Comparison of ENCODE assay signal across 24 mouse cellular contexts in genomic region chr13:95584898-95585297, GRCm38 (mm10). TPM values are rescaled to one million over a fixed set of nuclear protein-coding genes. Genes with fewer than 3 reads are reported as not detected.
DNase-seq lines count a peak whose midpoint lies in the region; ATAC-seq and TF ChIP-seq lines count a peak whose summit lies in the region.
"Had no signal": no experiment of that assay in that cellular context is flagged by ENCODE, and none has a peak within 500 bp of the region (broad histone marks: within the 10 kb centered on the region; RNA-seq: fewer than 3 reads in every experiment).

No protein-coding gene starts in this region.

- no peak overlapping the region for H3ac ChIP-seq in myocyte (ENCODE audit: control insufficient read depth, insufficient read length)

- H3K4me3 ChIP-seq in midbrain, embryonic 11.5 days (ENCODE audit: low read depth, low read length): no peak overlapping the region
- no peak overlapping the region for H3K4me3 ChIP-seq in midbrain, embryonic 15.5 days
- no peak overlapping the region for H3K4me3 ChIP-seq in myocyte
- H3K4me3 ChIP-seq in heart, adult 2 months: no peak overlapping the region
- H3K4me3 ChIP-seq: embryonic facial prominence, embryonic 12.5 days; forebrain, embryonic 13.5 days; gastrocnemius, adult 2 months; heart, embryonic 10.5 days; kidney, embryonic 15.5 days had no signal

- no peak for TF ChIP-seq EP300 in heart, adult 2 months (IDR thresholded peaks at IDR 0.05; ENCODE audit: insufficient read depth, low read depth, low read length)

- intact Hi-C loops in heart, adult 2 months (cut with DNase I): no loop called here

- no peaks in the 10 kb centered on the region for H3K27me3 ChIP-seq in midbrain, embryonic 11.5 days (ENCODE audit: control insufficient read depth, insufficient read depth, low read length)
- H3K27me3 ChIP-seq in midbrain, embryonic 15.5 days (replicated peaks): no peaks in the 10 kb centered on the region
- no peaks in the 10 kb centered on the region for H3K27me3 ChIP-seq in myocyte (ENCODE audit: control insufficient read depth, insufficient read depth, insufficient read length)
- H3K27me3 ChIP-seq in heart, adult 2 months (ENCODE audit: control insufficient read depth, insufficient read depth, low read length): no peaks in the 10 kb centered on the region
- H3K27me3 ChIP-seq: embryonic facial prominence, embryonic 12.5 days; forebrain, embryonic 13.5 days; kidney, embryonic 15.5 days had no signal

- WGBS in midbrain, embryonic 11.5 days: 90% methylated on average over 5 of the region's 5 CpGs
- 90% methylated on average over 5 of the region's 5 CpGs for WGBS in midbrain, embryonic 15.5 days
- 79% methylated on average over 5 of the region's 5 CpGs for WGBS in heart, adult 2 months

- peak; percentile 17 to 25 for DNase-seq in adrenal gland, postnatal 36 days
- no peak for DNase-seq in adrenal gland, adult 8-10 months
- peak; percentile 28 for DNase-seq in midbrain, embryonic 11.5 days (ENCODE audit: low spot score, missing footprints)
- peak; percentile 39 for DNase-seq in NIH3T3 (ENCODE audit: low read depth)
- DNase-seq in urinary bladder, postnatal 10 days (ENCODE audit: low spot score): no peak
- DNase-seq in heart, adult 2 months: no peak
- DNase-seq: cerebellum, adult 18-20 months; cerebellum, adult 9-11 months; embryo, embryonic 11 days; gastrocnemius, adult 2 months; gastrocnemius, postnatal 25 days; heart, postnatal 14 days; kidney, adult 2 months had no signal

- no peak for TF ChIP-seq POLR2A in myocyte (IDR thresholded peaks at IDR 0.05; ENCODE audit: insufficient read length, low read depth)
- no peak for TF ChIP-seq POLR2A in heart, adult 2 months (IDR thresholded peaks at IDR 0.05; ENCODE audit: insufficient read depth, low read depth, low read length)

- H3K4me1 ChIP-seq in midbrain, embryonic 11.5 days (ENCODE audit: control insufficient read depth, insufficient read depth, low read length): no peaks in the 10 kb centered on the region
- peaks cover 11% of the 10 kb centered on the region for H3K4me1 ChIP-seq in midbrain, embryonic 15.5 days
- H3K4me1 ChIP-seq in heart, adult 2 months (ENCODE audit: control insufficient read depth, insufficient read depth, low read length): no peaks in the 10 kb centered on the region
- H3K4me1 ChIP-seq: kidney, embryonic 15.5 days had no signal

- no peak for TF ChIP-seq CTCF in heart, adult 2 months (IDR thresholded peaks at IDR 0.05)

- H3K9me3 ChIP-seq in midbrain, embryonic 11.5 days (ENCODE audit: control insufficient read depth, low read length): no peaks in the 10 kb centered on the region
- H3K9me3 ChIP-seq in midbrain, embryonic 15.5 days: no peaks in the 10 kb centered on the region
- H3K9me3 ChIP-seq: embryonic facial prominence, embryonic 12.5 days; forebrain, embryonic 13.5 days; heart, embryonic 10.5 days; kidney, embryonic 15.5 days had no signal

- H3K27ac ChIP-seq in midbrain, embryonic 11.5 days (ENCODE audit: low read depth, low read length): no peak overlapping the region
- no peak overlapping the region for H3K27ac ChIP-seq in midbrain, embryonic 15.5 days
- no peak overlapping the region for H3K27ac ChIP-seq in heart, adult 2 months
- H3K27ac ChIP-seq: embryonic facial prominence, embryonic 12.5 days; forebrain, embryonic 13.5 days; gastrocnemius, adult 2 months; heart, embryonic 10.5 days; hindbrain, embryonic 14.5 days; kidney, embryonic 15.5 days had no signal

- no peak for ATAC-seq in midbrain, embryonic 11.5 days (ENCODE audit: low FRiP score)
- no peak for ATAC-seq in midbrain, embryonic 15.5 days (replicated peaks)
- ATAC-seq: forebrain, embryonic 13.5 days; intestine, embryonic 16.5 days had no signal

- H3K9ac ChIP-seq in midbrain, embryonic 11.5 days (ENCODE audit: low read length): no peak overlapping the region
- H3K9ac ChIP-seq in midbrain, embryonic 15.5 days: no peak overlapping the region
- H3K9ac ChIP-seq in heart, adult 2 months (ENCODE audit: low read depth, low read length): no peak overlapping the region
- H3K9ac ChIP-seq: embryonic facial prominence, embryonic 12.5 days; forebrain, embryonic 13.5 days; hindbrain, embryonic 14.5 days; kidney, embryonic 15.5 days had no signal

- no peaks in the 10 kb centered on the region for H3K36me3 ChIP-seq in midbrain, embryonic 11.5 days (ENCODE audit: control insufficient read depth, insufficient read depth, low read length)
- H3K36me3 ChIP-seq in midbrain, embryonic 15.5 days (replicated peaks): no peaks in the 10 kb centered on the region
- no peaks in the 10 kb centered on the region for H3K36me3 ChIP-seq in myocyte (ENCODE audit: control insufficient read depth, insufficient read depth)
- no peaks in the 10 kb centered on the region for H3K36me3 ChIP-seq in heart, adult 2 months (ENCODE audit: control insufficient read depth, insufficient read depth, low read length)
- H3K36me3 ChIP-seq: embryonic facial prominence, embryonic 12.5 days; heart, embryonic 10.5 days; kidney, embryonic 15.5 days had no signal

- H3K79me2 ChIP-seq in myocyte (ENCODE audit: control insufficient read depth, insufficient read depth): no peaks in the 10 kb centered on the region
- no peaks in the 10 kb centered on the region for H3K79me2 ChIP-seq in heart, adult 2 months (replicated peaks; ENCODE audit: control insufficient read depth, insufficient read depth, low read length)

- no peak overlapping the region for H3K4me2 ChIP-seq in midbrain, embryonic 11.5 days
- no peak overlapping the region for H3K4me2 ChIP-seq in midbrain, embryonic 15.5 days
- peak overlapping the region; percentile 34 for H3K4me2 ChIP-seq in myocyte (ENCODE audit: low read depth)
- H3K4me2 ChIP-seq: embryonic facial prominence, embryonic 12.5 days; forebrain, embryonic 13.5 days; hindbrain, embryonic 14.5 days; kidney, embryonic 15.5 days had no signal

TF ChIP-seq in myocyte, 11 proteins besides CTCF, POLR2A, EP300 and RAD21:
- TF ChIP-seq E2F4 (IDR thresholded peaks at IDR 0.05; ENCODE audit: insufficient read depth): no peak
- TF ChIP-seq TCF3 (IDR thresholded peaks at IDR 0.05; ENCODE audit: insufficient read length, low read depth): no peak
- no peak for TF ChIP-seq CEBPB (IDR thresholded peaks at IDR 0.05; ENCODE audit: insufficient read depth, poor library complexity, severe bottlenecking)
- no peak for TF ChIP-seq TCF12 (IDR thresholded peaks at IDR 0.05; ENCODE audit: insufficient read depth, poor library complexity, severe bottlenecking)
- no peak for TF ChIP-seq REST (IDR thresholded peaks at IDR 0.05; ENCODE audit: insufficient read depth, insufficient read length)
- TF ChIP-seq MYOG (IDR thresholded peaks at IDR 0.05; ENCODE audit: control insufficient read depth in 1 of 3, insufficient read depth in 1 of 3, insufficient read length in 2 of 3, low read depth in 2 of 3): no peak
- no peak for TF ChIP-seq POLR2AphosphoS2 (IDR thresholded peaks at IDR 0.05; ENCODE audit: insufficient read length, low read depth)
- TF ChIP-seq USF1 (IDR thresholded peaks at IDR 0.05; ENCODE audit: low read depth): no peak
- no peak for TF ChIP-seq MYOD1 (IDR thresholded peaks at IDR 0.05; ENCODE audit: control insufficient read depth in 1 of 3, insufficient read length in 2 of 3, low read depth in 2 of 3)
- no peak for TF ChIP-seq SRF (IDR thresholded peaks at IDR 0.05; ENCODE audit: control insufficient read depth, insufficient read length, low read depth)
- no peak for TF ChIP-seq MAX (IDR thresholded peaks at IDR 0.05; ENCODE audit: low read depth)
TF ChIP-seq in myocyte: peak in this region for 0.

RNA-seq across cellular contexts. Expression of gene F2r, which starts 33.4 kb away (rescaled TPM):
- total RNA-seq in adrenal gland, postnatal 36 days (2021): 100 to 1,000 TPM; 138 to 155 TPM
- 100 to 1,000 TPM; 116 to 170 (median 135) TPM for total RNA-seq in adrenal gland, adult 8-10 months (2022)
- 129 and 143 TPM in 2 replicates for polyA plus RNA-seq in midbrain, embryonic 11.5 days (2014; fragmentation: Nextera tagmentation; extraction: Ambion mirVana)
- 59.5 and 60.9 TPM in 2 replicates for polyA plus RNA-seq in midbrain, embryonic 15.5 days (2015; fragmentation: Nextera tagmentation; extraction: Ambion mirVana)
- polyA plus RNA-seq in myocyte (2012; fragmentation: generic; extraction: Trizol): 23.6 TPM
- total RNA-seq in heart, adult 2 months (2021): 10 to 100 TPM; 23.6 to 23.8 TPM
- polyA plus RNA-seq in heart, adult 2 months (2012; rRNA removed): 19.3 and 20.4 TPM in 2 replicates

RNA-seq across cellular contexts. Expression of gene F2rl1, which starts 59.9 kb away (rescaled TPM):
- total RNA-seq in adrenal gland, postnatal 36 days (2021): under 1 TPM; 0.10 to 0.20 TPM
- total RNA-seq in adrenal gland, adult 8-10 months (2022): under 1 TPM in 3 of 4 experiments, not detected in 1; 0.10 to 0.17 (median 0.15) TPM
- polyA plus RNA-seq in midbrain, embryonic 11.5 days (2014; fragmentation: Nextera tagmentation; extraction: Ambion mirVana): 0.23 and 0.49 TPM in 2 replicates
- 0.14 and 0.15 TPM in 2 replicates for polyA plus RNA-seq in midbrain, embryonic 15.5 days (2015; fragmentation: Nextera tagmentation; extraction: Ambion mirVana)
- not detected for polyA plus RNA-seq in myocyte (2012; fragmentation: generic; extraction: Trizol)
- total RNA-seq in heart, adult 2 months (2021): under 1 TPM; 0.41 to 0.63 TPM
- polyA plus RNA-seq in heart, adult 2 months (2012; rRNA removed): 0.91 and 1.2 TPM in 2 replicates
- total RNA-seq: hematopoietic stem cell, adult 5-6 weeks; MEL had no signal
- polyA plus RNA-seq: C2C12; hindbrain, embryonic 14.5 days had no signal

Comparison
In these comparisons a context has a peak if more than half of its experiments do, and no peak if none do; other contexts are left out.
1. DNase-seq: peak in adrenal gland, postnatal 36 days (2 of 2), midbrain, embryonic 11.5 days (single experiment) and NIH3T3 (single experiment); none in adrenal gland, adult 8-10 months (single experiment), urinary bladder, postnatal 10 days (single experiment) and heart, adult 2 months (0 of 2).